Mouse (Mus musculus) heart, postnatal 0 days (tissue): ENCODE data around the gene Col4a2. TPM values are rescaled to one million over a fixed set of nuclear protein-coding genes. Genes with fewer than 3 reads are reported as not detected.
A peak's percentile ranks its signal among the peaks of the same experiment; 100 is the strongest.

Experiments
- ATAC-seq: fragments of 200-750 bp; cut with Nextera tagmentation; 2 replicates; pipeline ENCODE4 v1.8.0; 2017; ENCODE audit warnings: low read depth, moderate number of reproducible peaks, moderate library complexity; ENCODE audit not compliant: insufficient read depth
- DNase-seq: peaks from one replicate; pipeline ENCODE4 v3.0.0-alpha.2; 2016; ENCODE audit warnings: low spot score
- H3K27ac ChIP-seq: fragments of 300-500 bp; sonication (generic); 2 replicates; pipeline ENCODE4 v1.5.1; 2014; ENCODE audit warnings: low read depth, mild to moderate bottlenecking
- H3K27me3 ChIP-seq: fragments of 300-500 bp; sonication (generic); 2 replicates; pipeline ENCODE4 v1.6.1; 2014; ENCODE audit warnings: low read length, mixed read lengths; ENCODE audit not compliant: control insufficient read depth, insufficient read depth
- H3K36me3 ChIP-seq: fragments of 300-500 bp; sonication (generic); replicated peaks from 2 replicates; pipeline ENCODE4 v1.6.1; 2014; ENCODE audit warnings: low read length, mixed read lengths; ENCODE audit not compliant: control insufficient read depth, insufficient read depth
- H3K4me1 ChIP-seq: fragments of 300-500 bp; sonication (generic); 2 replicates; pipeline ENCODE4 v1.6.1; 2014; ENCODE audit warnings: antibody characterized with exemption; ENCODE audit not compliant: control insufficient read depth, insufficient read depth
- H3K4me2 ChIP-seq: fragments of 300-500 bp; sonication (generic); 2 replicates; pipeline ENCODE4 v1.6.1; 2014; ENCODE audit warnings: low read depth, mild to moderate bottlenecking, low read length, moderate library complexity
- H3K4me3 ChIP-seq: fragments of 300-500 bp; sonication (generic); 2 replicates; pipeline ENCODE4 v1.5.1; 2014; ENCODE audit warnings: low read depth, low read length
- H3K9ac ChIP-seq: fragments of 300-500 bp; sonication (generic); replicated peaks from 2 replicates; pipeline ENCODE4 v1.6.1; 2014; ENCODE audit warnings: low read depth, low read length, mixed read lengths
- H3K9me3 ChIP-seq: fragments of 300-500 bp; sonication (generic); replicated peaks from 2 replicates; pipeline ENCODE4 v1.6.1; 2016; ENCODE audit warnings: low read length; ENCODE audit not compliant: control insufficient read depth
- CTCF ChIP-seq: IDR thresholded peaks from 2 replicates; pipeline ENCODE4 v1.5.1; 2016; ENCODE audit warnings: antibody characterized with exemption, control low read depth, low read depth
- EP300 ChIP-seq: IDR thresholded peaks from 2 replicates; pipeline ENCODE4 v1.6.1; 2016; ENCODE audit warnings: antibody characterized with exemption, low read depth
- WGBS: fragments of 180-500 bp; shearing (Covaris S2); extraction: QIAGEN DNeasy Blood & Tissue Kit; methylation state at CpG from one replicate; pipeline ENCODE4 v1.1.7; 2014; 5-methylcytosine and 5-hydroxymethylcytosine counted together
- polyA plus RNA-seq: library from polyadenylated mRNA; unstranded; fragments of >200 nt; fragmentation: Nextera tagmentation; extraction: Ambion mirVana; gene quantifications from 2 replicates; pipeline ENCODE4 v1.2.1, GENCODE M21; 2015
- total RNA-seq: library from RNA; depleted of rRNA; stranded (reverse); fragments of >200 nt; gene quantifications from 2 replicates; pipeline ENCODE4 v1.2.3, GENCODE M21; 2014; ENCODE audit warnings: low replicate concordance

Col4a2 gene
- total and polyA plus RNA-seq, 2 experiments from 2014 or later, result 98.5 to 315 TPM

GRCm38 (mm10) chr8:11450184-11451113, 137.8 kb downstream of the Col4a2 start:
- WGBS, result 6% methylated on average over 8 of the region's 8 CpGs
- TF ChIP-seq EP300 (no peak), CTCF (peak; percentile 81)
- ATAC-seq, result peak; percentile 84

GRCm38 (mm10) chr8:11452152-11452551, 139.5 kb downstream of the Col4a2 start:
- TF ChIP-seq EP300 (no peak), CTCF (no peak)
- Histone ChIP-seq H3K4me3 (no peak overlapping the region), H3K9ac (no peak overlapping the region), H3K27ac (0 out of 2 replicates have a peak overlapping the region, but pooled peaks have one; percentile 23), H3K27me3 (no peaks in the 10 kb centered on the region), H3K36me3 (peaks cover 26% of the 10 kb centered on the region), H3K9me3 (no peaks in the 10 kb centered on the region), H3K4me1 (peaks cover 11% of the 10 kb centered on the region; the same call in 1 of the 2 replicates), H3K4me2 (no peak overlapping the region)
- WGBS, result 74% methylated on average over 1 of the region's 1 CpGs
- no peak for ATAC-seq
- no peak for DNase-seq

More at GRCm38 (mm10) chr8:11450184-11451113, 137.8 kb downstream of the Col4a2 start:
- peak; percentile 86 for DNase-seq
- no peak overlapping the region for H3K4me3 ChIP-seq
- H3K4me2 ChIP-seq, result no peak overlapping the region
- H3K36me3 ChIP-seq, result peaks cover 43% of the 10 kb centered on the region
- H3K27ac ChIP-seq, result peak overlapping the region; percentile 18
- no peaks in the 10 kb centered on the region for H3K27me3 ChIP-seq
- no peaks in the 10 kb centered on the region for H3K9me3 ChIP-seq
- H3K4me1 ChIP-seq, result peaks cover 11% of the 10 kb centered on the region; the same call in 1 of the 2 replicates
- H3K9ac ChIP-seq, result no peak overlapping the region

- Histone ChIP-seq H3K4me3 (no peak overlapping the region), H3K9me3 (no peaks in the 10 kb centered on the region), H3K27me3 (no peaks in the 10 kb centered on the region), H3K4me1 (peaks cover 13% of the 10 kb centered on the region), H3K9ac (no peak overlapping the region), H3K36me3 (peaks cover 22% of the 10 kb centered on the region), H3K27ac (0 out of 2 replicates have a peak overlapping the region, but pooled peaks have one; percentile 23), H3K4me2 (no peak overlapping the region)
- WGBS, result 74% methylated on average over 3 of the region's 3 CpGs
- ATAC-seq, result no peak
- TF ChIP-seq EP300, result no peak
- TF ChIP-seq CTCF, result no peak
- DNase-seq, result no peak
Observed at GRCm38 (mm10) chr8:11452559-11452958, 140.0 kb downstream of the Col4a2 start.

GRCm38 (mm10) chr8:11452974-11453373, 140.4 kb downstream of the Col4a2 start:
- Histone ChIP-seq H3K4me3 (no peak overlapping the region), H3K9me3 (no peaks in the 10 kb centered on the region), H3K36me3 (peaks cover 18% of the 10 kb centered on the region), H3K4me1 (peaks cover 18% of the 10 kb centered on the region), H3K27ac (no peak overlapping the region), H3K9ac (no peak overlapping the region), H3K27me3 (no peaks in the 10 kb centered on the region), H3K4me2 (no peak overlapping the region)
- 66% methylated on average over 4 of the region's 4 CpGs for WGBS
- DNase-seq (no peak), ATAC-seq (no peak)
- TF ChIP-seq EP300 (no peak), CTCF (no peak)

DNA sequence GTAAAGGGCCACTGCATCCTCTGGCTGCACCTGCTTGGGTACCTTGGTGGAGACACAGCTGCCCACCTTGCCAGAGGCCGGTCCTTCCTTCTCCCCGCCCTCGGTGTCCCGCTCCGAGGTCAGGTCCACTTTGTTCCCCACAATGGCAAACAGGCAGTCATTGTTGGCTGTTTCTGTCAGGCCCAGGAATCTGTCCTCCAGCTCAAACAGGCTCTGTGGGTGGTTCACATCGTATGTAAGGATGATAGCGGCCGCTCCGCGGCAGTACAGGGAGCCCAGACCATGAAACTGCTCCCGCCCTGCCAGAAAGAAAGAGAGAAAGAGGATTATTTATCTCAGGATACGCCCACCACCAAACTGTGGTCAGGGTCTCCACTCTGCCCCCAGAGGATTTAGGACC, 141.6 kb downstream of the Col4a2 start:
- no peaks in the 10 kb centered on the region for H3K9me3 ChIP-seq
- no peaks in the 10 kb centered on the region for H3K27me3 ChIP-seq
- H3K27ac ChIP-seq, result no peak overlapping the region
- ATAC-seq (no peak), DNase-seq (no peak)
- H3K9ac ChIP-seq, result no peak overlapping the region
- TF ChIP-seq CTCF, result no peak
- no peak for TF ChIP-seq EP300
- no peak overlapping the region for H3K4me3 ChIP-seq
- peaks cover 7% of the 10 kb centered on the region; the same call in 1 of the 2 replicates for H3K36me3 ChIP-seq
- H3K4me1 ChIP-seq, result peaks cover 28% of the 10 kb centered on the region
- WGBS, result 70% methylated on average over 12 of the region's 12 CpGs
- no peak overlapping the region for H3K4me2 ChIP-seq
